Mouse (Mus musculus): ENCODE measurements around the gene Mettl7a2.
"Not testable (repeated sequence)": the region's sequence is repeated elsewhere in the genome, so short reads cannot be mapped to it uniquely, and the experiment has no call there.

Mettl7a2 gene

GRCm38 (mm10) chr15:100352711-100353250 lies at the start of gene Mettl7a2, which contains the start of gene Methig1:
Gene Mettl7a2, plus strand, starts transcription at chr15:100353200.
Gene Methig1, plus strand, starts transcription at chr15:100353149.
- no peak for DNase-seq (ENCODE audit: low spot score in 2 of 2)

GRCm38 (mm10) chr15:100303428-100304018 lies 49.5 kb upstream of the Mettl7a2 start:
- DNase-seq (ENCODE audit: low spot score in 2 of 2): no peak

- peak; percentile 62 to 70 for DNase-seq (ENCODE audit: low spot score in 2 of 2)
These were observed 48.7 kb upstream of the Mettl7a2 start, which contains the start of gene Mettl7a1 for GRCm38 (mm10) chr15:100304019-100304991. Gene Mettl7a1, plus strand, starts transcription at chr15:100304140.

GRCm38 (mm10) chr15:100306201-100306600 lies 46.8 kb upstream of the Mettl7a2 start:
- DNase-seq (ENCODE audit: low spot score in 2 of 2): no peak

- not testable (repeated sequence) for DNase-seq (ENCODE audit: low spot score in 2 of 2)
These were observed 45.4 kb upstream of the Mettl7a2 start for GRCm38 (mm10) chr15:100307438-100308096.

- DNase-seq (ENCODE audit: low spot score in 2 of 2): no peak
These were observed 40.7 kb upstream of the Mettl7a2 start for GRCm38 (mm10) chr15:100312346-100312745.

GRCm38 (mm10) chr15:100314448-100315145 lies 38.4 kb upstream of the Mettl7a2 start:
- no peak for DNase-seq (ENCODE audit: low spot score in 2 of 2)

- not testable (repeated sequence) for DNase-seq (ENCODE audit: low spot score in 2 of 2)
These were observed 34.9 kb upstream of the Mettl7a2 start for GRCm38 (mm10) chr15:100318014-100318671.

- DNase-seq (ENCODE audit: low spot score in 2 of 2): no peak
These were observed 33.1 kb upstream of the Mettl7a2 start for GRCm38 (mm10) chr15:100319884-100320283.

- DNase-seq (ENCODE audit: low spot score in 2 of 2): no peak
These were observed 32.6 kb upstream of the Mettl7a2 start for GRCm38 (mm10) chr15:100320295-100320905.

- DNase-seq (ENCODE audit: low spot score in 2 of 2): no peak
These were observed 31.9 kb upstream of the Mettl7a2 start for GRCm38 (mm10) chr15:100321134-100321533.

GRCm38 (mm10) chr15:100324021-100324591 lies 28.9 kb upstream of the Mettl7a2 start:
- no peak for DNase-seq (ENCODE audit: low spot score in 2 of 2)

- no peak for DNase-seq (ENCODE audit: low spot score in 2 of 2)
These were observed 27.8 kb upstream of the Mettl7a2 start for GRCm38 (mm10) chr15:100325235-100325634.

GRCm38 (mm10) chr15:100328089-100328488 lies 24.9 kb upstream of the Mettl7a2 start:
- DNase-seq (ENCODE audit: low spot score in 2 of 2): not testable (repeated sequence)

GRCm38 (mm10) chr15:100329336-100329735 lies 23.7 kb upstream of the Mettl7a2 start:
- not testable (repeated sequence) for DNase-seq (ENCODE audit: low spot score in 2 of 2)

- DNase-seq (ENCODE audit: low spot score in 2 of 2): no peak
These were observed 22.3 kb upstream of the Mettl7a2 start for GRCm38 (mm10) chr15:100330739-100331138.

GRCm38 (mm10) chr15:100332077-100332961 lies 20.7 kb upstream of the Mettl7a2 start:
- not testable (repeated sequence) for DNase-seq (ENCODE audit: low spot score in 2 of 2)

- DNase-seq (ENCODE audit: low spot score in 2 of 2): no peak
These were observed 18.4 kb upstream of the Mettl7a2 start, which contains the start of gene Mettl7a3 for GRCm38 (mm10) chr15:100334629-100335028. Gene Mettl7a3, plus strand, starts transcription at chr15:100334929.

GRCm38 (mm10) chr15:100337328-100337727 lies 15.7 kb upstream of the Mettl7a2 start:
- not testable (repeated sequence) for DNase-seq (ENCODE audit: low spot score in 2 of 2)

Data from right cerebral cortex, postnatal 36 days (tissue).